Mouse (Mus musculus) heart, embryonic 12.5 days (tissue): ENCODE data around the gene Gm20388. TPM values are rescaled to one million over a fixed set of nuclear protein-coding genes. Genes with fewer than 3 reads are reported as not detected.

Experiments used
- ATAC-seq: fragments of 200-750 bp; cut with Nextera tagmentation; 2 replicates; pipeline ENCODE4 v1.8.0; 2017; ENCODE audit warnings: moderate TSS enrichment, moderate library complexity; ENCODE audit not compliant: insufficient number of reproducible peaks, low FRiP score
- H3K27ac ChIP-seq: fragments of 300-500 bp; sonication (generic); 2 replicates; pipeline ENCODE4 v1.5.1; 2016; ENCODE audit warnings: mild to moderate bottlenecking, moderate library complexity; ENCODE audit not compliant: poor library complexity, severe bottlenecking
- H3K27me3 ChIP-seq: fragments of 300-500 bp; sonication (generic); replicated peaks from 2 replicates; pipeline ENCODE4 v1.6.1; 2016; ENCODE audit warnings: mild to moderate bottlenecking, moderate library complexity
- H3K36me3 ChIP-seq: fragments of 300-500 bp; sonication (generic); 2 replicates; pipeline ENCODE4 v1.6.1; 2016; ENCODE audit warnings: mild to moderate bottlenecking, moderate library complexity
- H3K4me1 ChIP-seq: fragments of 300-500 bp; sonication (generic); replicated peaks from 2 replicates; pipeline ENCODE4 v1.6.1; 2016; ENCODE audit warnings: mild to moderate bottlenecking
- H3K4me2 ChIP-seq: fragments of 300-500 bp; sonication (generic); 2 replicates; pipeline ENCODE4 v1.6.1; 2016; ENCODE audit warnings: mild to moderate bottlenecking, moderate library complexity
- H3K4me3 ChIP-seq: fragments of 300-500 bp; sonication (generic); 2 replicates; pipeline ENCODE4 v1.5.1; 2016; ENCODE audit warnings: mild to moderate bottlenecking
- H3K9ac ChIP-seq: fragments of 300-500 bp; sonication (generic); 2 replicates; pipeline ENCODE4 v1.6.1; 2016; ENCODE audit warnings: mild to moderate bottlenecking, moderate library complexity
- H3K9me3 ChIP-seq: fragments of 300-500 bp; sonication (generic); replicated peaks from 2 replicates; pipeline ENCODE4 v1.6.1; 2016; ENCODE audit warnings: mild to moderate bottlenecking, moderate library complexity
- WGBS: fragments of 180-500 bp; shearing (Covaris S2); methylation state at CpG from one replicate; pipeline ENCODE4 v1.1.7; 2016; 5-methylcytosine and 5-hydroxymethylcytosine counted together
- polyA plus RNA-seq: library from polyadenylated mRNA; unstranded; fragments of >200 nt; fragmentation: Nextera tagmentation; extraction: Ambion mirVana; gene quantifications from 2 replicates; pipeline ENCODE4 v1.2.1, GENCODE M21; 2016

Gm20388 gene
- polyA plus RNA-seq, 1 experiment from 2014 or later = not detected

- no peak overlapping the region for H3K27ac ChIP-seq
- WGBS = 91% methylated on average over 10 of the region's 10 CpGs
- no peaks in the 10 kb centered on the region for H3K9me3 ChIP-seq
- no peak overlapping the region for H3K4me2 ChIP-seq
- no peaks in the 10 kb centered on the region for H3K27me3 ChIP-seq
- no peak for ATAC-seq
- H3K9ac ChIP-seq = no peak overlapping the region
- no peaks in the 10 kb centered on the region for H3K4me1 ChIP-seq
- 0 out of 2 replicates have a peak, but pooled peaks cover 10% of the 10 kb centered on the region for H3K36me3 ChIP-seq
- H3K4me3 ChIP-seq = no peak overlapping the region
Measured at GRCm38 (mm10) chr8:123845991-123846390, 3935.3 kb downstream of the Gm20388 start.

GRCm38 (mm10) chr8:123846509-123846908, 3935.9 kb downstream of the Gm20388 start:
- Histone ChIP-seq H3K9me3 (no peaks in the 10 kb centered on the region), H3K4me2 (no peak overlapping the region), H3K9ac (no peak overlapping the region), H3K36me3 (0 out of 2 replicates have a peak, but pooled peaks cover 10% of the 10 kb centered on the region), H3K27me3 (no peaks in the 10 kb centered on the region), H3K4me1 (no peaks in the 10 kb centered on the region), H3K4me3 (no peak overlapping the region), H3K27ac (no peak overlapping the region)
- ATAC-seq = no peak
- WGBS = 86% methylated on average over 12 of the region's 12 CpGs

- Histone ChIP-seq H3K27me3 (no peaks in the 10 kb centered on the region), H3K9ac (no peak overlapping the region), H3K4me1 (no peaks in the 10 kb centered on the region), H3K9me3 (no peaks in the 10 kb centered on the region), H3K36me3 (0 out of 2 replicates have a peak, but pooled peaks cover 1% of the 10 kb centered on the region), H3K4me3 (no peak overlapping the region), H3K4me2 (no peak overlapping the region), H3K27ac (no peak overlapping the region)
- 68% methylated on average over 3 of the region's 3 CpGs for WGBS
- no peak for ATAC-seq
Measured at GRCm38 (mm10) chr8:123847546-123847945, 3936.9 kb downstream of the Gm20388 start.

- Histone ChIP-seq H3K9ac (no peak overlapping the region), H3K9me3 (no peaks in the 10 kb centered on the region), H3K4me1 (no peaks in the 10 kb centered on the region), H3K4me3 (no peak overlapping the region), H3K27me3 (no peaks in the 10 kb centered on the region), H3K36me3 (no peaks in the 10 kb centered on the region), H3K27ac (no peak overlapping the region), H3K4me2 (no peak overlapping the region)
- WGBS = 77% methylated on average over 4 of the region's 4 CpGs
- ATAC-seq = no peak
Measured at GRCm38 (mm10) chr8:123849352-123849751, 3938.7 kb downstream of the Gm20388 start.

- WGBS = 69% methylated on average over 5 of the region's 5 CpGs
- Histone ChIP-seq H3K9ac (no peak overlapping the region), H3K27me3 (no peaks in the 10 kb centered on the region), H3K4me1 (no peaks in the 10 kb centered on the region), H3K4me2 (no peak overlapping the region), H3K9me3 (peaks cover 5% of the 10 kb centered on the region; the same call in 1 of the 2 replicates), H3K36me3 (no peaks in the 10 kb centered on the region), H3K4me3 (no peak overlapping the region), H3K27ac (no peak overlapping the region)
- ATAC-seq = no peak
Measured at GRCm38 (mm10) chr8:123851590-123851989, 3940.9 kb downstream of the Gm20388 start.

- Histone ChIP-seq H3K27ac (no peak overlapping the region), H3K4me1 (peaks cover 6% of the 10 kb centered on the region; the same call in 1 of the 2 replicates), H3K4me3 (no peak overlapping the region), H3K4me2 (no peak overlapping the region), H3K9me3 (peaks cover 5% of the 10 kb centered on the region; the same call in 1 of the 2 replicates), H3K9ac (no peak overlapping the region), H3K36me3 (no peaks in the 10 kb centered on the region), H3K27me3 (no peaks in the 10 kb centered on the region)
- 67% methylated on average over 1 of the region's 1 CpGs for WGBS
- no peak for ATAC-seq
Measured at GRCm38 (mm10) chr8:123854252-123854651, 3943.6 kb downstream of the Gm20388 start.

GRCm38 (mm10) chr8:123854733-123855475, 3944.3 kb downstream of the Gm20388 start:
- Histone ChIP-seq H3K27me3 (no peaks in the 10 kb centered on the region), H3K9ac (no peak overlapping the region), H3K27ac (no peak overlapping the region), H3K4me2 (no peak overlapping the region), H3K4me1 (peaks cover 6% of the 10 kb centered on the region; the same call in 1 of the 2 replicates), H3K9me3 (peaks cover 5% of the 10 kb centered on the region; the same call in 1 of the 2 replicates), H3K36me3 (no peaks in the 10 kb centered on the region), H3K4me3 (no peak overlapping the region)
- WGBS = 80% methylated on average over 9 of the region's 9 CpGs
- ATAC-seq = no peak

- peaks cover 8% of the 10 kb centered on the region; the same call in 1 of the 2 replicates for H3K27me3 ChIP-seq
- peaks cover 6% of the 10 kb centered on the region; the same call in 1 of the 2 replicates for H3K4me1 ChIP-seq
- no peak overlapping the region for H3K9ac ChIP-seq
- peaks cover 5% of the 10 kb centered on the region; the same call in 1 of the 2 replicates for H3K9me3 ChIP-seq
- no peak overlapping the region; the same call in 1 of the 2 replicates for H3K4me2 ChIP-seq
- no peak overlapping the region for H3K27ac ChIP-seq
- no peak for ATAC-seq
- H3K36me3 ChIP-seq = no peaks in the 10 kb centered on the region
- WGBS = 69% methylated on average over 3 of the region's 3 CpGs
- H3K4me3 ChIP-seq = no peak overlapping the region
Measured at GRCm38 (mm10) chr8:123857361-123857760, 3946.7 kb downstream of the Gm20388 start.

- Histone ChIP-seq H3K4me3 (peak overlapping the region; percentile 81), H3K36me3 (no peaks in the 10 kb centered on the region), H3K27me3 (peaks cover 17% of the 10 kb centered on the region), H3K27ac (no peak overlapping the region), H3K4me1 (peaks cover 6% of the 10 kb centered on the region; the same call in 1 of the 2 replicates), H3K9ac (peak overlapping the region; percentile 81), H3K9me3 (peaks cover 5% of the 10 kb centered on the region; the same call in 1 of the 2 replicates), H3K4me2 (peak overlapping the region; percentile 91)
- under 1% methylated on average over 17 of the region's 17 CpGs for WGBS
- ATAC-seq = no peak
Measured at GRCm38 (mm10) chr8:123858574-123858940, 3947.9 kb downstream of the Gm20388 start.

GRCm38 (mm10) chr8:123858941-123859647, 3948.5 kb downstream of the Gm20388 start:
- under 1% methylated on average over 79 of the region's 79 CpGs for WGBS

More at GRCm38 (mm10) chr8:123858941-123859647, 3948.5 kb downstream of the Gm20388 start:
- Histone ChIP-seq H3K9ac (peak overlapping the region; percentile 81), H3K4me2 (peak overlapping the region; percentile 91), H3K27me3 (peaks cover 18% of the 10 kb centered on the region), H3K4me1 (peaks cover 9% of the 10 kb centered on the region), H3K9me3 (peaks cover 5% of the 10 kb centered on the region; the same call in 1 of the 2 replicates), H3K4me3 (peak overlapping the region; percentile 81), H3K36me3 (no peaks in the 10 kb centered on the region), H3K27ac (peak overlapping the region; percentile 46; the same call in 1 of the 2 replicates)
- ATAC-seq = peak; percentile 97
